Mouse (Mus musculus) cortical plate, adult 2 months (tissue): ENCODE data around the gene Oas1g. TPM values are rescaled to one million over a fixed set of nuclear protein-coding genes. Genes with fewer than 3 reads are reported as not detected.

Experiments used
- H3K27ac ChIP-seq: fragments of 200-500 bp; 2 replicates; pipeline ENCODE4 v1.5.1; 2012; ENCODE audit warnings: low read length, control low read depth, inconsistent platforms; ENCODE audit not compliant: insufficient read depth
- H3K4me1 ChIP-seq: fragments of 200-500 bp; 2 replicates; pipeline ENCODE4 v1.6.1; 2011; ENCODE audit warnings: low read length; ENCODE audit not compliant: control insufficient read depth, insufficient read depth
- H3K4me3 ChIP-seq: fragments of 200-500 bp; 2 replicates; pipeline ENCODE4 v1.5.1; 2011; ENCODE audit warnings: mild to moderate bottlenecking, low read length, control low read depth; ENCODE audit not compliant: insufficient read depth
- CTCF ChIP-seq: fragments of 200-500 bp; IDR thresholded peaks from 2 replicates; pipeline ENCODE4 v1.5.1; 2011; ENCODE audit warnings: mild to moderate bottlenecking, control low read depth, low read length; ENCODE audit not compliant: insufficient read depth; ENCODE audit errors: extremely low read depth
- POLR2A ChIP-seq: fragments of 200-500 bp; IDR thresholded peaks from 2 replicates; pipeline ENCODE4 v1.6.1; 2011; ENCODE audit warnings: mild to moderate bottlenecking, low read length, control low read depth; ENCODE audit not compliant: insufficient read depth; ENCODE audit errors: extremely low read depth
- polyA plus RNA-seq: library from polyadenylated mRNA; depleted of rRNA; stranded (reverse); fragments of >200 nt; gene quantifications from 2 replicates; pipeline ENCODE4 v1.2.3, GENCODE M21; 2012; rRNA removed

The Oas1g gene
- polyA plus RNA-seq, 1 experiment = 0.46 TPM

DNA sequence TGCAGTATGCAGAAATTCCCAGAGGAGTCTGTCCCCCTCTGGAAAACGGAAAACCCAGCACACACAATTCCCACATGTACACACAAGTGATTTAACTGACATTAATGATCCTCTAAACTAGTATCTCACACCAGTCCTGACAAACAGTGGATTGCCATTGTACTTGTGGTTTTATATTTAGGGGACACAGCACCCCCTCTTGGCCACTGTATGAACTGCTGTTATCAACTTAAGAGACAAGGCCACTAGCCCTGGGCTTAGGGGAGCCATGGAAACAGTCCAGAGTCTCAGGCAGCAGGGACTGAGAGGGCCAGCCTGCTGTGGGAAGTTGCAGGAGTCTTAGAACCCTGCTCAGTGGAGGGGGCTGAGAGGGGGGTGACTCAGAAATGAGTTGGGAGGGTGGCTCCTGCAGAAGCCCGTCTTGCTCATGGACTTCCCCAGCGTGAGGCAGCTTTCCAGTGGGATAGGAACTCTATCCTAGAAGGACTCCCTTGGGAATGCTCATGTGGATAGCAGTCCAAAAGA, 22.0 kb downstream of the Oas1g start:
- Histone ChIP-seq H3K4me3 (no peak overlapping the region), H3K4me1 (no peaks in the 10 kb centered on the region), H3K27ac (no peak overlapping the region)
- TF ChIP-seq CTCF = peak; percentile 26; the same call in 1 of the 2 replicates
- no peak for TF ChIP-seq POLR2A

DNA sequence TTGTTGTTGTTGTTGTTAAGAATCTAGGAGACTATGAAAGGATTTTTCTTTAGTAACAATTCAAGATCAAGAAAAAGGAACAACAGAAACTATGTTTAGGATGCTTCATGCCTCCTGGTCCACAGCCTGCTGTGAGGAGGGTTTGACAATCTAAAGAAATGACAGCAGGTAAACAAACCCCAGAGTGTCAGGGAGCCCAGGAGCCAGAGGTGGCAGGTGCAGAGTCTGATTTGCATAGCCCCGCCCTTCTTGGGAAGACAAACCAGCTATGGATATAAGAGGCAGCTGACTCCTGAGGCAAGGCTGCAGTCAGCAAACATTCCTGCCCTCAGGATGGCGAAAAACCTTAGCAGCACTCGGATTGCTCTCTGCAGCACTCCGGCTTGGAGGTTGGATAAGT, 26.3 kb downstream of the Oas1g start, which contains the start of gene Oas1h:
TSS of gene Oas1h (plus strand) at position 301 of the 400 bp plus-strand sequence.
- Histone ChIP-seq H3K4me1 (no peaks in the 10 kb centered on the region), H3K27ac (no peak within 1 kb of the TSS), H3K4me3 (no peak within 1 kb of the TSS)
- TF ChIP-seq POLR2A (no peak), CTCF (no peak)

DNA sequence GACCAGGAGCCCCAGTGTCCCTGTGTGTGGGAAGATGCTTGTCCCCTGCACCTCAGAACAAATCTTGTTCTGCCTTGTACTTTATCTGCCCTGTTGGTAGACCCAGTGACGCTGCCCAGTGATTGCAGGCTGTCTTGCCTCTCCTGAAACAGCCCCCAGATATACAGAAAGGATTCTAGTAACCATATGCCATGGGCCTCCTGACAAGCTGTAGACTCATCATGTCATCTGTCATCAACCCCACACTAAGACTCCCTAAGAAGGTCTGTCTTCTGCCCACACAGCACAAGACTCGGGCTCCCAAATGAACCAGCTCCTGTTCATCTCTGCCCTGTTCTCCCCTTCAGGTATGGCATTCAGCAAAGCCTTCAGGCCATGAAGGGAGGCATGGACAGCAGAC, 28.2 kb downstream of the Oas1g start:
- Histone ChIP-seq H3K27ac (no peak overlapping the region), H3K4me1 (no peaks in the 10 kb centered on the region), H3K4me3 (no peak overlapping the region)
- TF ChIP-seq POLR2A = no peak
- TF ChIP-seq CTCF = no peak

DNA sequence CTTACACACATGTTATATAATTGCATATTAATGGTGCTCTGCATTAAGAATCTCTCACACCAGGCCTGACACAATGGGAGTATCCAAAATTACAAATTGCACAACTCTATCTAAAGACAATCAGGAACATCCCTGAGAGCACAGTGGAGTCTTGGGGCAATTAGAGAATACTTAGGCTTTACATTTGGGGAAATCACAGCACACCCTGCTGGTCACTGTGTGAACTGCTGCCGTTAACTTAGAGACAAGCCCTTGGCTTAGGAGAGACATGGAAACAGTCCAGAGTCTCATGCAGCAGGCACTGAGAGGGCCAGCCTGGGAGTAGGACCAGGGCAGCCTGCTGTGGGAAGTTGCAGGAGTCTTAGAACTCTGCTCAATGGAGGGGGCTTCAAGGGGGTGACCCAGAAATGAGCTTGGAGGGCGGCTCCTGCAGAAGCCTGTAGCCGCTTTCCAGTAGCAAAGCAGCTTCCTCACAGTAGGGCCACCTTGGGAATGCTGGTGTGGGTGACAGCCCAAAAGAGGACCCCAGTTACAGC, 37.7 kb downstream of the Oas1g start:
- no peaks in the 10 kb centered on the region for H3K4me1 ChIP-seq
- H3K27ac ChIP-seq = no peak overlapping the region
- TF ChIP-seq CTCF (peak; percentile 62), POLR2A (no peak)
- H3K4me3 ChIP-seq = no peak overlapping the region

DNA sequence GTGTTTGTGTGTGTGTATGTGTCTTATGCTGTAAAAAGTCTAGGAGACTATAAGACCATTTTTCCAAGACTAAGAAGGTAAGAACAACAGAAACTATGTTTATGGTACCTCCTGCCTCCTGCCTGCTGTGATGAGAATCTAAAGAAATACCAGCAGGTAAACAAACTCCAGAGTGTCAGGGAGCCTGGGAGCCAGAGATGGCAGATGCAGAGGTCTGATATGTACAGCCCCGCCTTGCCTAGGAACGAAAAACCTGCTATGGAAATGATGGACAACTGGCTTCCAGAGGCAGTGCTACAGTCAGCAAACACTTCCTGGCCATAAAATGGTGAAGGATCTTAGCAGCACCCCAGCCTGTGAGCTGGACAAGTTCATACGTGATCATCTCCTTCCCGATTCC, 40.3 kb downstream of the Oas1g start, which contains the start of gene Oas1f:
TSS of gene Oas1f (plus strand) at position 301 of the 400 bp plus-strand sequence.
- TF ChIP-seq CTCF = no peak
- TF ChIP-seq POLR2A = no peak
- Histone ChIP-seq H3K27ac (no peak within 1 kb of the TSS), H3K4me1 (no peaks in the 10 kb centered on the region), H3K4me3 (no peak within 1 kb of the TSS)

DNA sequence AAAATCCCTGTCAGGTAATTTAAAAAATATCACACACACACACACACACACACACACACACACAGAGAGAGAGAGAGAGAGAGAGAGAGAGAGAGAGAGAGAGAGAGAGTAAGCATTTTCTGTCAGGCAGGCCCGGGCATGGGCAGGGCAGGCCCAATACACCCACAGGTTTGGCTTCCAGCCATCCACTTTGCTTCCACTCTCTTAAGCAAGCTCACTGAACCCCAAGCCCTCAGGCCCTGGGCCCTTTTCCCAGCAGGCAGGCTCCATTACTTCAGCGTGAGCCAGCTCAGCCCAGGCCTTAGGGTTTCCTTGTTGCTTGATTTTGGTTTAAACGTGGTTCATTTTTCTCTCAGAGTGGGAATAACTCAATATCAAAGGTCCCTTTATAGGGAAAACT, 42.7 kb downstream of the Oas1g start:
- no peak overlapping the region for H3K27ac ChIP-seq
- TF ChIP-seq CTCF = no peak
- no peak for TF ChIP-seq POLR2A
- no peaks in the 10 kb centered on the region for H3K4me1 ChIP-seq
- H3K4me3 ChIP-seq = no peak overlapping the region

DNA sequence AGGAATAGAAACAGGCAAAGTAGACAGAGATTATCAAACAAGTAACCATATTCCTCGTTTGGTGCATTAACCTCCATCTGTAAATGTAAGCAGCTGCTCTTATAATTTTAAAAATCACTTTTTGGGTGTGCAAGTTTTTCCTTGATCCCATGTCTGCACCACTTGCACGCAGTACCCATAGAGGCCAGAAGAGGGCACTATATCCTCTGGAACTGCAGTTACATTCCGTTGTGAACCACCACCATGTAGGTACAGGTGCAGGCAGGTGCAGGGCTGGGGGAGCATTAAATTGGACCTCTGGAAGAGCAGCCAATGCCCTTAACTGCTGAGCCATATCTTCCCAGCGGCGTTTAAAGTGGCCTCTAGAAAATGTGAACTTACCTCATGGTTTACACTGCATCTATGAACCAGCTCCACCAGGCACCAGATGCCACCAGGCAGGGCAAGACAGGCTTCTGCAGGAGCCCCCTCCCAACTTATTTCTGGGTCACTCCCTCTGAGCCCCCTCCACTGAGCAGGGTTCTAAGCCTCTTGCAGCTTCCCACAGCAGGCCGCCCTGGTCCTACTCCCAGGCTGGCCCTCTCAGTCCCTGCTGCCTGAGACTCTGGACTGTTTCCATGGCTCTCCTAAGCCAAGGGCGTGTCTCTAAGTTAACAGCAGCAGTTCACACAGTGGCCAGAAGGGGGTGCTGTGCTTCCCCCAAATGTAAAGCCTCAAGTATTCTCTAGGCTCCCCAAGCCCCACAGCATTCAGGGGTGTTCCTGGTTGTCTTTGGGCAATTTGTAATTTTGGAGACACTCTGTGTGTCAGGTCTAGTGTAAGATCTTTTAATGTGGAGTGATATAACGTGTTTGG, 50.5 kb downstream of the Oas1g start:
- no peaks in the 10 kb centered on the region for H3K4me1 ChIP-seq

DNA sequence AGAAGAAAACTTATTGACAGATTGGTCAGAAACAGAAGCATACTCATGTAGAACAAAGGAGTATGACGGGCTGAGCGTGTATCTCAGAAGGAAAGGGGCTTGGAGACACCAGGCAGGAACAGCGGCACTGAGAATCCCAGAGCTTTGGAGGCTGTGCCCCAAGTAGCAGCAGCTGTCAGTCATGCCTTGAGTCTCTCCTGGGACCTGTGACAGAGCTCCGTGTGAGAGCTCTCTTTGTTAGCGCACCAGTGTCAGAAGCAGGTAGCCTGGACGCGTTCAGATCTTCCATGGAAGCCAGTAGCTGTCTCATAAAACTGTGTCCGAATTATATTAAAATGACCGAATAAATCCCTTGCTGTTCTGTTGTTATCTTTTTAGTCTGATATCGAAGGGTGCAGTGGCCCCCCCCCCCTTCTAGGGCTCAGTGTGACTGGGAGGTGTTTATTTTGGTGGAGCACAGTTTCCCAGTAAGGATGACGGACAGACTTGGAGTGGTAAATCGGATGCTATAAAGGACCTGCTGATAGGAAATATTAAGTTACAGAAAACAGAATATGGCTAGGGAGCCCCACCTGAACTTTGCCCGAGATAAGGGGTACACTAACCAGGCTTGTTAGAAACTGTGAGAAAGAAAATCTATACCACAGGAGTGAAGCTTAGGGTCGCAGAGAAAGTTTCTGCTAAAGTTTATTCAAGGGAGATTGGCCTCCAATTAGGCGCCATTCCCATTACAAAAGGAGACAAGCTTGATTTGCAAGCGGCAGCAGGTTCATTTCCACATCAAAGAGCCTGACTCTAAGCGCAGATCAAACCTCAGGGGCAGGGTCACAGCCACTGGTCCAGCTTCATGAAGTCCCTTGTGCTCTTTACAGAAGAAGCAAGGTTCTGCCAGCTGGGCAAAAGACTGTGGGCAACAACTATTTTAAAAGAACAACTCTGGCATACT, 53.8 kb downstream of the Oas1g start:
- no peaks in the 10 kb centered on the region for H3K4me1 ChIP-seq
- H3K4me3 ChIP-seq = no peak overlapping the region
- TF ChIP-seq CTCF (no peak), POLR2A (no peak)
- H3K27ac ChIP-seq = no peak overlapping the region

More for the DNA sequence above, 50.5 kb downstream of the Oas1g start:
- Histone ChIP-seq H3K4me3 (no peak overlapping the region), H3K27ac (no peak overlapping the region)
- TF ChIP-seq POLR2A (no peak), CTCF (peak; percentile 62)

- H3K4me1 ChIP-seq = no peaks in the 10 kb centered on the region
- no peak overlapping the region for H3K4me3 ChIP-seq
- no peak overlapping the region for H3K27ac ChIP-seq
- TF ChIP-seq CTCF (no peak), POLR2A (no peak)
Observed at GRCm38 (mm10) chr5:120831031-120831430, 56.4 kb downstream of the Oas1g start.

Other genes starting within 250 kb of the Oas1g start
- gene Rasal1, start 238.8 kb downstream of the Oas1g start, polyA plus RNA-seq = 88.7 and 99.4 TPM in 2 replicates
- 89.7 and 91.8 TPM in 2 replicates for gene Dtx1, start 175.7 kb downstream of the Oas1g start, polyA plus RNA-seq
- 0.73 and 0.87 TPM in 2 replicates for gene Oas2, start 137.8 kb downstream of the Oas1g start, polyA plus RNA-seq
- 0.04 and 0.13 TPM in 2 replicates for gene Oas3, start 110.0 kb downstream of the Oas1g start, polyA plus RNA-seq
- gene Oas1e, start 92.1 kb downstream of the Oas1g start, polyA plus RNA-seq = not detected in 2 replicates
- 2.3 TPM in 2 replicates for gene Oas1c, start 75.1 kb downstream of the Oas1g start, polyA plus RNA-seq
- not detected in 2 replicates for gene Oas1f, start 40.2 kb downstream of the Oas1g start, polyA plus RNA-seq
- not detected in 2 replicates for gene Oas1h, start 26.2 kb downstream of the Oas1g start, polyA plus RNA-seq
- gene Oas1a, start 19.9 kb upstream of the Oas1g start, polyA plus RNA-seq = 1.8 and 2.2 TPM in 2 replicates
- gene Oas1d, start 26.9 kb upstream of the Oas1g start, polyA plus RNA-seq = not detected in 2 replicates
- gene Rph3a, start 122.5 kb upstream of the Oas1g start, polyA plus RNA-seq = 256 and 278 TPM in 2 replicates